Mouse (Mus musculus): ENCODE measurements around the gene Defb26.

- TF ChIP-seq CTCF (IDR thresholded peaks at IDR 0.05; ENCODE audit: borderline replicate concordance, control insufficient read depth, extremely low read depth, insufficient read depth, low read length, poor library complexity) (no peak), POLR2A (IDR thresholded peaks at IDR 0.05; ENCODE audit: control insufficient read depth, extremely low read depth, insufficient read depth, low read length, poor library complexity) (no peak)
Measured at GRCm38 (mm10) chr2:152503950-152504349, 7.5 kb downstream of the Defb26 start.
